25 mouse cellular contexts compared by ENCODE assay signal in genomic region chr10:44304330-44304717, GRCm38 (mm10).
"Had no signal": no experiment of that assay in that cellular context is flagged by ENCODE, and none has a peak within 500 bp of the region (broad histone marks: within the 10 kb centered on the region; RNA-seq: fewer than 3 reads in every experiment).

No protein-coding gene starts in this region.

- H3K27me3 ChIP-seq: heart, embryonic 13.5 days; heart, embryonic 15.5 days; hindbrain, embryonic 13.5 days; hindbrain, embryonic 15.5 days; kidney, embryonic 15.5 days; limb, embryonic 12.5 days had no signal

- H3K4me1 ChIP-seq: hindbrain, embryonic 13.5 days; hindbrain, embryonic 15.5 days; kidney, embryonic 15.5 days; limb, embryonic 10.5 days; limb, embryonic 12.5 days had no signal

- DNase-seq: forebrain, postnatal 0 days; gastrocnemius, postnatal 14 days; gastrocnemius, postnatal 36 days; heart, adult 18-20 months; heart, postnatal 14 days; heart, postnatal 36 days; kidney, adult 11 months; kidney, adult 2 months; kidney, adult 9 months; kidney, postnatal 14 days; kidney, postnatal 36 days; layer of hippocampus, postnatal 36 days; liver had no signal

- H3K4me3 ChIP-seq: heart, embryonic 13.5 days; heart, embryonic 15.5 days; hindbrain, embryonic 13.5 days; hindbrain, embryonic 15.5 days; kidney, embryonic 15.5 days; limb, embryonic 10.5 days; limb, embryonic 12.5 days had no signal

- ATAC-seq: forebrain, postnatal 0 days; hindbrain, postnatal 0 days; intestine, embryonic 16.5 days had no signal

- H3K27ac ChIP-seq: heart, embryonic 13.5 days; heart, embryonic 15.5 days; hindbrain, embryonic 13.5 days; hindbrain, embryonic 15.5 days; hindbrain, postnatal 0 days; kidney, embryonic 15.5 days; kidney, postnatal 0 days; limb, embryonic 10.5 days; limb, embryonic 12.5 days had no signal

- H3K9me3 ChIP-seq: heart, embryonic 13.5 days; heart, embryonic 15.5 days; hindbrain, embryonic 13.5 days; hindbrain, embryonic 15.5 days; kidney, embryonic 15.5 days; limb, embryonic 10.5 days; limb, embryonic 12.5 days had no signal

- H3K9ac ChIP-seq: forebrain, postnatal 0 days; heart, embryonic 13.5 days; heart, embryonic 15.5 days; hindbrain, embryonic 13.5 days; hindbrain, embryonic 15.5 days; kidney, embryonic 15.5 days; limb, embryonic 12.5 days had no signal

- H3K4me2 ChIP-seq: heart, embryonic 11.5 days; heart, embryonic 13.5 days; heart, embryonic 15.5 days; hindbrain, embryonic 13.5 days; hindbrain, embryonic 15.5 days; kidney, embryonic 15.5 days; limb, embryonic 12.5 days; liver, embryonic 11.5 days had no signal
